Mouse (Mus musculus): ENCODE measurements around the gene Antxrl. TPM values are rescaled to one million over a fixed set of nuclear protein-coding genes. Genes with fewer than 3 reads are reported as not detected.

The Antxrl gene
- polyA plus RNA-seq, 1 experiment from 2014 or later, result not detected

- Histone ChIP-seq H3K4me2 (replicated peaks) (no peak overlapping the region), H3K27ac (replicated peaks) (no peak overlapping the region), H3K9ac (replicated peaks) (no peak overlapping the region), H3K36me3 (no peaks in the 10 kb centered on the region), H3K9me3 (no peaks in the 10 kb centered on the region), H3K4me3 (no peak overlapping the region), H3K4me1 (no peaks in the 10 kb centered on the region), H3K27me3 (no peaks in the 10 kb centered on the region; the same call in 1 of the 2 replicates)
- 68% methylated on average over 4 of the region's 4 CpGs for WGBS
- ATAC-seq (ENCODE audit: low FRiP score, low read depth), result no peak
Measured at GRCm38 (mm10) chr14:34078293-34078692, 25.8 kb downstream of the Antxrl start.

- H3K4me3 ChIP-seq, result no peak overlapping the region
- H3K9me3 ChIP-seq, result no peaks in the 10 kb centered on the region
- H3K27ac ChIP-seq (replicated peaks), result no peak overlapping the region
- H3K27me3 ChIP-seq, result no peaks in the 10 kb centered on the region; the same call in 1 of the 2 replicates
- no peaks in the 10 kb centered on the region for H3K36me3 ChIP-seq
- H3K4me2 ChIP-seq (replicated peaks), result peak overlapping the region; percentile 23; the same call in 1 of the 2 replicates
- H3K9ac ChIP-seq (replicated peaks), result no peak overlapping the region
- 8% methylated on average over 11 of the region's 11 CpGs for WGBS
- ATAC-seq (ENCODE audit: low FRiP score, low read depth), result peak; percentile 79
- H3K4me1 ChIP-seq, result no peaks in the 10 kb centered on the region
Measured at GRCm38 (mm10) chr14:34080321-34080997, 28.0 kb downstream of the Antxrl start.

GRCm38 (mm10) chr14:34085731-34086130, 33.2 kb downstream of the Antxrl start, which contains the start of gene Anxa8:
Gene Anxa8, plus strand, starts transcription at chr14:34085981.
- H3K9me3 ChIP-seq, result no peaks in the 10 kb centered on the region
- H3K27me3 ChIP-seq, result no peaks in the 10 kb centered on the region; the same call in 1 of the 2 replicates
- H3K4me2 ChIP-seq (replicated peaks), result no peak within 1 kb of the TSS
- H3K4me1 ChIP-seq, result no peaks in the 10 kb centered on the region
- 70% methylated on average over 4 of the region's 4 CpGs for WGBS
- no peaks in the 10 kb centered on the region for H3K36me3 ChIP-seq
- no peak within 1 kb of the TSS for H3K27ac ChIP-seq (replicated peaks)
- no peak within 1 kb of the TSS for H3K4me3 ChIP-seq
- no peak for ATAC-seq (ENCODE audit: low FRiP score, low read depth)
- no peak within 1 kb of the TSS for H3K9ac ChIP-seq (replicated peaks)

- Histone ChIP-seq H3K4me3 (no peak overlapping the region), H3K36me3 (no peaks in the 10 kb centered on the region), H3K4me1 (no peaks in the 10 kb centered on the region), H3K9ac (replicated peaks) (no peak overlapping the region), H3K9me3 (no peaks in the 10 kb centered on the region), H3K4me2 (replicated peaks) (no peak overlapping the region), H3K27me3 (no peaks in the 10 kb centered on the region), H3K27ac (replicated peaks) (no peak overlapping the region)
- WGBS, result 77% methylated on average over 4 of the region's 4 CpGs
- ATAC-seq (ENCODE audit: low FRiP score, low read depth), result no peak
Measured at GRCm38 (mm10) chr14:34086806-34087205, 34.3 kb downstream of the Antxrl start.

GRCm38 (mm10) chr14:34087856-34088398, 35.4 kb downstream of the Antxrl start:
- 89% methylated on average over 2 of the region's 2 CpGs for WGBS
- no peaks in the 10 kb centered on the region for H3K27me3 ChIP-seq
- H3K4me3 ChIP-seq, result no peak overlapping the region
- no peak overlapping the region for H3K27ac ChIP-seq (replicated peaks)
- H3K9me3 ChIP-seq, result no peaks in the 10 kb centered on the region
- no peaks in the 10 kb centered on the region for H3K36me3 ChIP-seq
- ATAC-seq (ENCODE audit: low FRiP score, low read depth), result no peak
- H3K4me1 ChIP-seq, result no peaks in the 10 kb centered on the region
- H3K4me2 ChIP-seq (replicated peaks), result no peak overlapping the region
- H3K9ac ChIP-seq (replicated peaks), result no peak overlapping the region

- Histone ChIP-seq H3K9ac (replicated peaks) (no peak overlapping the region), H3K4me2 (replicated peaks) (no peak overlapping the region), H3K27ac (replicated peaks) (no peak overlapping the region), H3K27me3 (no peaks in the 10 kb centered on the region), H3K4me3 (no peak overlapping the region), H3K36me3 (no peaks in the 10 kb centered on the region), H3K9me3 (no peaks in the 10 kb centered on the region), H3K4me1 (no peaks in the 10 kb centered on the region)
- 85% methylated on average over 8 of the region's 8 CpGs for WGBS
- ATAC-seq (ENCODE audit: low FRiP score, low read depth), result no peak
Measured at GRCm38 (mm10) chr14:34089796-34090195, 37.3 kb downstream of the Antxrl start.

- no peak overlapping the region for H3K27ac ChIP-seq (replicated peaks)
- no peak overlapping the region for H3K4me2 ChIP-seq (replicated peaks)
- H3K9ac ChIP-seq (replicated peaks), result no peak overlapping the region
- H3K4me3 ChIP-seq, result no peak overlapping the region
- no peaks in the 10 kb centered on the region for H3K4me1 ChIP-seq
- no peak for ATAC-seq (ENCODE audit: low FRiP score, low read depth)
- WGBS, result 90% methylated on average over 5 of the region's 5 CpGs
- H3K9me3 ChIP-seq, result no peaks in the 10 kb centered on the region
- no peaks in the 10 kb centered on the region for H3K27me3 ChIP-seq
- no peaks in the 10 kb centered on the region for H3K36me3 ChIP-seq
Measured at GRCm38 (mm10) chr14:34091475-34091874, 39.0 kb downstream of the Antxrl start.

- 83% methylated on average over 1 of the region's 1 CpGs for WGBS
- no peaks in the 10 kb centered on the region for H3K9me3 ChIP-seq
- no peaks in the 10 kb centered on the region for H3K36me3 ChIP-seq
- H3K27ac ChIP-seq (replicated peaks), result no peak overlapping the region
- H3K9ac ChIP-seq (replicated peaks), result no peak overlapping the region
- no peak overlapping the region for H3K4me2 ChIP-seq (replicated peaks)
- H3K27me3 ChIP-seq, result no peaks in the 10 kb centered on the region
- H3K4me1 ChIP-seq, result no peaks in the 10 kb centered on the region
- no peak overlapping the region for H3K4me3 ChIP-seq
- no peak for ATAC-seq (ENCODE audit: low FRiP score, low read depth)
Measured at GRCm38 (mm10) chr14:34092856-34093255, 40.3 kb downstream of the Antxrl start.

- Histone ChIP-seq H3K4me2 (replicated peaks) (no peak overlapping the region), H3K9me3 (no peaks in the 10 kb centered on the region), H3K9ac (replicated peaks) (no peak overlapping the region), H3K4me3 (no peak overlapping the region), H3K4me1 (no peaks in the 10 kb centered on the region), H3K27me3 (no peaks in the 10 kb centered on the region), H3K36me3 (no peaks in the 10 kb centered on the region), H3K27ac (replicated peaks) (no peak overlapping the region)
- no peak for ATAC-seq (ENCODE audit: low FRiP score, low read depth)
- 81% methylated on average over 5 of the region's 5 CpGs for WGBS
Measured at GRCm38 (mm10) chr14:34096161-34096560, 43.7 kb downstream of the Antxrl start.

GRCm38 (mm10) chr14:34102601-34103000, 50.1 kb downstream of the Antxrl start, which contains the start of gene A630023A22Rik:
Gene A630023A22Rik, minus strand, starts transcription at chr14:34102754.
- H3K36me3 ChIP-seq, result no peaks in the 10 kb centered on the region
- H3K9me3 ChIP-seq, result no peaks in the 10 kb centered on the region
- H3K4me1 ChIP-seq, result no peaks in the 10 kb centered on the region
- no peak within 1 kb of the TSS for H3K4me3 ChIP-seq
- no peak within 1 kb of the TSS for H3K27ac ChIP-seq (replicated peaks)
- 90% methylated on average over 5 of the region's 5 CpGs for WGBS
- no peak within 1 kb of the TSS for H3K4me2 ChIP-seq (replicated peaks)
- H3K27me3 ChIP-seq, result no peaks in the 10 kb centered on the region
- no peak for ATAC-seq (ENCODE audit: low FRiP score, low read depth)
- H3K9ac ChIP-seq (replicated peaks), result no peak within 1 kb of the TSS

GRCm38 (mm10) chr14:34103855-34104254, 51.3 kb downstream of the Antxrl start:
- H3K9me3 ChIP-seq, result no peaks in the 10 kb centered on the region
- H3K4me3 ChIP-seq, result no peak overlapping the region
- no peaks in the 10 kb centered on the region for H3K27me3 ChIP-seq
- no peak overlapping the region for H3K27ac ChIP-seq (replicated peaks)
- H3K36me3 ChIP-seq, result no peaks in the 10 kb centered on the region
- ATAC-seq (ENCODE audit: low FRiP score, low read depth), result no peak
- no peak overlapping the region for H3K9ac ChIP-seq (replicated peaks)
- no peaks in the 10 kb centered on the region for H3K4me1 ChIP-seq
- WGBS, result 74% methylated on average over 3 of the region's 3 CpGs
- H3K4me2 ChIP-seq (replicated peaks), result no peak overlapping the region

- Histone ChIP-seq H3K27me3 (no peaks in the 10 kb centered on the region), H3K9ac (replicated peaks) (no peak overlapping the region), H3K27ac (replicated peaks) (no peak overlapping the region), H3K4me2 (replicated peaks) (no peak overlapping the region), H3K4me1 (no peaks in the 10 kb centered on the region), H3K4me3 (no peak overlapping the region), H3K9me3 (no peaks in the 10 kb centered on the region), H3K36me3 (no peaks in the 10 kb centered on the region)
- WGBS, result 33% methylated on average over 8 of the region's 8 CpGs
- no peak for ATAC-seq (ENCODE audit: low FRiP score, low read depth)
Measured at GRCm38 (mm10) chr14:34104892-34105291, 52.4 kb downstream of the Antxrl start.
